Mouse (Mus musculus) T-helper 1 cell (primary cell): ENCODE results near the gene St6galnac3.

Experiments
- in situ Hi-C: fragments of 300-600 bp; cut with MboI, MseI; formaldehyde crosslinking; loops from one replicate; pipeline ENCODE4 v1.15.1; 2025; ENCODE audit warnings: high pct_unique_total_duplicates

Gene St6galnac3

GRCm38 (mm10) chr3:153733364-153734159 lies 8.6 kb upstream of the St6galnac3 start:
- in situ Hi-C loops, result no loop called here

GRCm38 (mm10) chr3:153732749-153733148 lies 7.8 kb upstream of the St6galnac3 start:
- in situ Hi-C loops, result no loop called here

DNA sequence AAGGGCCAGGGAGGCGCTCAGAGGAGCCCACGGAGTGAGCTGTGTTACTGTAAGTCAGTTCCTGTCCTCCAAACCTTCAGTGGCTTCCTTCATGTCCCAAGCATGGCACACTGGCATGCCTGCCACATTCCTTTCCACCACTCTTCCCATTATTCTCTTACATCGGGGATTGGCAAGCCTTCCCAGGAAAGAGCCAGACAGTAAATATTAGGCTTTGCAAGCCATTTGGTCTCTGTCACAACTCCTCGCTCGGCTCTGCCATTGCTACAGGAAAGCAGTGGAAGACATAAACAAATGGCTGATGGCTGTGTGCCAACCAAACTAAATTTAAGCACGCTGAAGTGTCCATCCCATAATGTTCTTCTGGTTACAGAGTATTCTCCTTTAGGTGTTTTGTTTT lies 7.1 kb upstream of the St6galnac3 start:
- in situ Hi-C loops, result no loop called here

DNA sequence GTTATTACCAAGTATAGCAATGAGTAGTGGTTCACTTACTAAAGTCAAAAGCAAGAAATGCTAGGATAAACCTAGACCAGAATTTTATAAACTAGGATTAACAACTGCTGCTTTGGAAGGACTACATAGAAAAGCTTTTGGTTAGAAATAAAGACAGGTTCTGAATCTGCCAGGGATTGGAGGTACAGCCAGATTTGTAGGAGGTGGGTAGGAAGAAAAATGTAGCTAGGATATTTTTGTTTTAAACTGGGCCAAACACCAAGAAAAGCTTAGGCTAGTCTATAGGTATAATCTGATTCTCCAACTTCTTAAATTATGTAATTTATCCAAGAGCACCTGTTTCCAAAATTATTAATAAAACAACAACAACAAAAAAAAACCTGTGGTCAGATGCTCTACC lies 3.6 kb upstream of the St6galnac3 start:
- in situ Hi-C loops, result no loop called here

GRCm38 (mm10) chr3:153723467-153724079 lies 1.4 kb downstream of the St6galnac3 start:
- in situ Hi-C loops, result no loop called here

DNA sequence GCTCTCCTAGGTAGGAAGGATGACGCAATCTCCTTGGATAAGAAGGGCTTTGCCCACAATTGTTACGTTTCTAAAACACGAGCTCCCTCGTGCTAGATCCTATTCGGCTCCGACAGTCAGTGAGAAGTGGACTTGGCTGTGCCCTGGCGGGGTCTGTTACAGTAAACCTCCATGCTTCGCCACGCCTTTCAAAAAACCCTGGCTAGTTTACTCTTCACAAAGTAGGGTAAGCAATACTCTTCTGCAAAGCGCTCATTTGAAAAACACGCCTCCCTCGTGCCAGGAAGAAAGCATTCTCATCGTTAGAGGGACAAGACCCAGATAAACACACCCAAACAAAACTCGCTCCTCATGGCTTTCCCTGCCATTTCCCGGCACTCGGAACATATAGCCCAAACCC lies 3.4 kb downstream of the St6galnac3 start:
- in situ Hi-C loops, result no loop called here

- in situ Hi-C loops, result no loop called here
Observed at GRCm38 (mm10) chr3:153720922-153721321, 4.1 kb downstream of the St6galnac3 start.

GRCm38 (mm10) chr3:153720296-153720695 lies 4.7 kb downstream of the St6galnac3 start:
- in situ Hi-C loops, result no loop called here

DNA sequence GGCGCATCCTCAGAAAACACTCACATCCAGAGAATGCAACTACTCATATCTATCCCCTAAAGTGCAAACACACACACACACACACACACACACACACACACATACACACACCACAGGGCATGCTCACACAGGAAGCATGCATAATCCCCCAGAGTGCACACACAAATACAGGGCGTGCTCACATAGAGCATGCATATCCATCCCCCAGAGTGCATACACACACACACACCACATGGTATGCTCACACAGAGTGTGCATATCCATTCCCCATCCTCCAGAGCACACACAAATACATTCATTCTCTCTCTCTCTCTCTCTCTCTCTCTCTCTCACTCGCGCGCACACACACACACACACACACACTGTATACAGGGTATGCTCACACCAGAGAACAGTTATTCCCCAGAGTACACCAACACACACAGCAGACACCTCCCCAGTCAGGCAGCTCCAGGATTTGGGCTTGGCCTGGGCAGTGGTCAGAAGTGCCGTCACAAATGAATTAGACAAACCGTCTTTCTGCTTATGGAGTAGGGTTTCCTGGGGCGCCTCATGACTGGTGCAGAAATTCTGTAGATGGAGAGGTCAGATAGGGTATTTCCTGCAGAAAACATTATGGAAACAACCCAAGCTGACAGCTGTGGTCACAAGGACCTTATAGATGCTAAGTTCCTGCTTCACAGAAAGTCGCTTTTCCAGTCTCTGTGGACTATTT lies 5.6 kb downstream of the St6galnac3 start:
- in situ Hi-C loops, result loop anchor here (5.0 kb wide), 1 partner anchor 88 kb away; no protein-coding TSS in a partner anchor

GRCm38 (mm10) chr3:153718724-153719123 lies 6.2 kb downstream of the St6galnac3 start:
- in situ Hi-C loops, result loop anchor here (5.0 kb wide), 1 partner anchor 89 kb away; no protein-coding TSS in a partner anchor

- in situ Hi-C loops, result loop anchor here (5.0 kb wide), 1 partner anchor 90 kb away; no protein-coding TSS in a partner anchor
Observed at GRCm38 (mm10) chr3:153717742-153718141, 7.2 kb downstream of the St6galnac3 start.

- in situ Hi-C loops, result loop anchor here (5.0 kb wide), 1 partner anchor 92 kb away; no protein-coding TSS in a partner anchor
Observed at GRCm38 (mm10) chr3:153715646-153716045, 9.3 kb downstream of the St6galnac3 start.

- in situ Hi-C loops, result no loop called here
Observed at GRCm38 (mm10) chr3:153710545-153710944, 14.4 kb downstream of the St6galnac3 start.

GRCm38 (mm10) chr3:153707687-153708086 lies 17.3 kb downstream of the St6galnac3 start:
- in situ Hi-C loops, result no loop called here

- in situ Hi-C loops, result no loop called here
Observed at GRCm38 (mm10) chr3:153706901-153707300, 18.1 kb downstream of the St6galnac3 start.

GRCm38 (mm10) chr3:153701752-153702740 lies 22.9 kb downstream of the St6galnac3 start:
- in situ Hi-C loops, result no loop called here

DNA sequence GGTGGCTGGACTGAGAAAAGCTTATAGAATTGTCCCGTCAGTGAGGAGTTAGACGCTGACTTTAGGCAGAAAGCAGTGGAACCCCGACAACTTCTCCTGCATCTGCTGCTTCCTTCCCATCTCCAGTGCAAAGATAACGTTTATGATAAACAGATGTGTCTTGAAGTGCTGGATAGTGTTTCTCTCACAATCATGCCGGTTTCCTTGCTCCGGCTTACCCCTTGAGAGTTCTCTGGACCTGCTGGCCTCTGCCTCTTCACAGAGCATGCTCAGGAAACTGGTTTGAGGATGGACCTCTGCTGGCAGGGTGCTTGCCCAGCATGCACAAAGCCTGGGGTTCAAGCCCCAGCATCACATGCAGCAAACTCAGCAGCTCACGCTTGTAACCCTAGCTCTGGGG lies 23.8 kb downstream of the St6galnac3 start:
- in situ Hi-C loops, result no loop called here

DNA sequence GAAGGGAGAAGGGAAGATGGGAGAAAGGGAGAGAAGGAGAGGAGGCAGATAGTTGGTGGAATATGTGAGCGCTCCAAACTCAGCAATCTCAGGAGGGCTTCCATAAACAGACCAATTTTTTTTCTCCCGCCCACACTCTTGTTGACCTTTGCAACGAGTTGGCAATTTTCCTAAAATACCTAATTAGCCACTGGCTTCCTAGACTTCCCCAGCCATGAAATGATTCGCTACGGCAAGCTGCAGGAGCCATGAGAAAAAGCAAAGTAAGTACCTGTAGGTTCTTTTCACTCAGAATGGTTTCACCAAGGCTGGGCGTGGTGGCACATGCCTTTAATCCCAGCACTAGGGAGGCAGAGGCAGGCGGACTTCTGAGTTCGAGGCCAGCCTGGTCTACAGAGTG lies 25.9 kb downstream of the St6galnac3 start:
- in situ Hi-C loops, result loop anchor here (10.0 to 25.0 kb wide), 2 partner anchors 366 to 1412 kb away; no protein-coding TSS in a partner anchor

- in situ Hi-C loops, result loop anchor here (10.0 to 25.0 kb wide), 2 partner anchors 372 to 1406 kb away; no protein-coding TSS in a partner anchor
Observed at GRCm38 (mm10) chr3:153692978-153693377, 32.0 kb downstream of the St6galnac3 start.

DNA sequence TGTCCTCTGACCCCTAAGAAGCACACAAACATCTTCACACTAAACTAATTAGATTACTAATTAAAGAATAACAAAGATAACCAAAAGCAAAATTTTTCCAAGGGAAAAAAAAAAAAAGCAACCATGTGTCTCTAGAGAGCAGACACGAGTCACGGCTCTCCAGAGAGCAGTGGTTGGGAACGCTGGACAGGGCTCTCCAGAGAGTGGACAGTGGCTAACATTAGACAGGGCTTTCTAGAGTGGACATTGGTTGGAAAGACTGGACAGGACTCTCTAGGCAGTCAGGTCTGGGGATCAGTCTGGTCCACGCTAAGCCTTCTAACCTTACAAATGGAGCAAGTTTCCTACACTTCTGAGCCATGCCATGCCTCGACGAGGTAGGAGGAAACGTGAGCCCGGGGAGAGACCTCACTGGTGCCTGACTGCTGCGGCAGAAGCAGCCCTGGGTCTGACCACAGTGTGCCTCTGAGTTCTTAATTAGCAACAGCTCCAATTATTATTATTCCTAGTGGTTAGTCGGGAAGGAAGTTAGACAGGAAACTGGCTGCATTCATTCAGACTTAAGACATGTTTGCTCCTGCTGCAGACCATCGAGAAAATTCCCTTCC lies 32.7 kb downstream of the St6galnac3 start:
- in situ Hi-C loops, result loop anchor here (10.0 to 25.0 kb wide), 2 partner anchors 372 to 1405 kb away; no protein-coding TSS in a partner anchor
